Mouse (Mus musculus): Measurements from ENCODE around the gene Szt2.

Gene Szt2

DNA sequence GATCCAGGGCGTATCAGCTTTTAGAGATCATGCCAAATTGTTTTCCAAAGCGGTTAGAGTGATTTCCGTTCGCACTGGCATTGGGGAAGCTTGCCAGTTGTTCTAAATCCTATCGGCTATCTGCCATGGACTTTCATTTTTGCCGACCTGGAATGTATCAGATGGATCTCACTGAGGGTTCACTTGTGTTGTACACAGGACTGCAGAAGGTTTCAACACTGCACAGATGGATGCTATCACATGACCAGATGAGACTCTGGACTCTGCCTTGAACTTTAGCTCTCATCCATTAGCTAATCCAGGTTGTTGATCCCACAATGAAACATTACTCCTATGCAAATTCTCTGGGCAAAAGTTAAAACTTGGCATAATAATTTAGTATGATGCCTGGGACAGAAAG lies 52.3 kb downstream of the Szt2 start:
- no peak for DNase-seq

DNA sequence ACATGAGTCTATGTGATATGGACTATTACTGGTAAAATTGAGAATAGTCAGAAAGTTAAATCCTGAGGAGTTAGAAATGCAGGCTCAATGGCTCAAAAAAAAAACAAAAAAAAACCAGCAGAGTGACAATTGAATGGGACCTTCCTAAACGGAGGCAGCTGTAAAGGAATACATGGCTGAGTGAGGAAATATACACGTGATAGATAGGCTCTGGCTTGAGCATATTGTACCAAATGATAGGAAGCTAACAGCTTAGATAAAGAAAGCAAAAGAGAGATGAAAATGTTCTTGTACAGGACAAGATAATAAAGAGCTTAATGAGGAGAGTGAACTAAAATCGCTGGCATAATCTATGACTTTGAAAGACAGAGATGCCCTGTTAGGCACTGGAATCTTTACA lies 54.8 kb downstream of the Szt2 start:
- DNase-seq = no peak

DNA sequence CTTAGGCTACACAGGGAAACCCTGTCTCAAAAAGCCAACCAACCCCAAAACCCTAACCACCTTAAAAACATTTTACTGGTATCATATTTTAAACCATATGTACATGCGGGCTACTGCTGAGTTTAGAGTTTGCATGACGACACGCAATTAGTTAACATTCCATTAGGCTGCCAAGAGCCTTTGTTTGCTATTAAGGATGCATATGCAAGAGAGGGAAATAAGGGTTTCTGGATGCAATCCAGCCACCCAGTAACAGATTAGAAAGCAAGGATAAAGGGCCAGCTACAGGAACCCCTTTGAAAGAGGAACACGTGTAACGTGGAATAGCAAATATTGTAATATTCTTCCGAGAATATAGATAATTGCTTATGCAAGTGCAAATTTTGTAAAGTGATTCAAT lies 55.4 kb downstream of the Szt2 start:
- no peak for DNase-seq

DNA sequence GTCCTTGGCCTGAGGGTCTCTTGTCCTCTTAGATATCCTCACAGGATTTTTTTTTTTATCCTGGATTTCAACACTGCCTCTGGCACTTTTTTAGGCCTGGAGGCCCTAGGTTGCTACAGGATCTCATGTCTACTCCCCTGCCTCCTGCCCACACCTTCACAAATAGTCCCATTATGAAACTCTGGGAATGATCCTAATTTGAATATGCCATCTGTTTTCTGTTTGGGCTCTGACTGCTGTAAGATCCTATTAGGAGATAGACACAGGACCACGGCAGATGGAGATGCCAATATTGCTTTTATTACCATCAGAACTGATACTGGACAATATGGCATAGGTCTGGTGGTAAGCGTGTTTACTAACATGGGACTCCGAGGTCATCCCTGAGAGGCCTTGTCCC lies 57.2 kb downstream of the Szt2 start:
- no peak for DNase-seq

DNA sequence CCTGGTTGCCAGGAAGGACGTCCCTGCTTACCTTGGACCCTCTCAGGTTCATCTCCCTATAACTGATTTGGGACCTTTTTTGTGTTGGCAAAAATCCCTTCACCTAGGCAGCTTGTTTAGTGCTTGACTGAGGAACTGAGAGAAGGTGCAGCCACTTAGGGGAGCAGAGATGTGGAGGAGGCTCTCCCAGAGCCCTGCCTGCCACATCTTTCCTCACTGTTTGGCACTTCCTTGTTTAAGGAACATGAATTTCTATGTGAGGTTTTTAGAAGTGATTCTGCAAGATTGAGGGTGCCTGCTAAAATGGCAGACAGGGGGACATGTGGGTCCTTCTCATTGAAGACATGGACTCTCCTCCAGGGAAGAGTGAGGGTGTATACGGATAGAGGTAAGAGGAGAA lies 58.2 kb downstream of the Szt2 start:
- no peak for DNase-seq

DNA sequence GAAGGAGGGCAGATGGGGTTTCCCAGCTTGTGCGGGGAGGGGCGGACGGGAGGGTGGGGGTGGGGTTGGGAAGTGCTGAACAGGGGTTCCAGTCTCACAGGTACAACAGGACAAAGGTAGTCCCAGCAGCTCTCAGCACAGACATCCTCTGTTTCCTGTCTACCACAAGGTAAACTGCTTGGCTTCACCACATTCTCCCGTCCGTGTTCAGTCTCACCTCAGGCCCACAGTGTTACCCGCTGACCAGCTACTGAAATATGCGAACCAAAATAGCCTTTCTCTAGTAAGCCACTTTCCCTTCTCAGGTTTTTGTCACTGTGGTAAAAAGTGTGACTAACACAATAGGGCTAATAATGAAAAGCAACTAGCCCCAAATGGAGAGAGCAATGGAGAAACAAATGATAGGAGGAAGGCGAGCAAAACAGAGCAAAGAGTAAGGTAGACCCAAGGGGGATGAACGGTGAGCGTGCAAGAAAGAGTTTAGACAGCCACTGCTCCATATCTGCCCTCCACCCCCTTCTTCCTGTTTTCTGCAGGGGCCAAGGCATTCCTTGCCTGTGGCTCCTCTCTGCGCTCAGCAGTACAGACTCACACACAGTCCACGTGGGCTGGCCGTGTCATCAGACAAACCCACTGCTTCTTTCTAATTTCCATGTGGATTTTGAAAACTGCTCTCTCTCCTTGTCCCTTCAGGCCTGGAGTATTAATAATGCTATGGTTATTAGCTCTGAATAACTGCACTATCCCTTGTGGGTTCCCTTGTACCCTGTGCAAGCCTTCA lies 61.4 kb downstream of the Szt2 start:
- DNase-seq = no peak

DNA sequence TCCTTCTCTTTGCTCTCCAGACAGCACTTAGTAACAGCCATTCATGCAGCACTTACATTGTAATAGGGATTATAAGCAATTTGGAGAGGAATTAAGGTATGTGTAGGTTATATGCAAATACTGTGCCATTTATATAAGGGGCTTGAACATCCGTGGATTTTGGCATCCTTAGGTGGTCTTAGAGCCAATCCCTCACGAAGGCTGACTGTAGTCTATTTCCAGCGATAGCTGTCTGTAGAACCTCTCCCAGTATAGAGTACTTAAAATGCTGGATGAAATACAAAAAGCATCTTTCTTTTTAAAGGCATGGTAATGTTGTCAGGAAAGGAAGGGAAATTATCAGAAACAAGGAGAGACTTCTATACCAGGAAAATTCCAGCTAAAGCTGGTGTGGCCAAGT lies 67.6 kb downstream of the Szt2 start:
- DNase-seq = no peak

DNA sequence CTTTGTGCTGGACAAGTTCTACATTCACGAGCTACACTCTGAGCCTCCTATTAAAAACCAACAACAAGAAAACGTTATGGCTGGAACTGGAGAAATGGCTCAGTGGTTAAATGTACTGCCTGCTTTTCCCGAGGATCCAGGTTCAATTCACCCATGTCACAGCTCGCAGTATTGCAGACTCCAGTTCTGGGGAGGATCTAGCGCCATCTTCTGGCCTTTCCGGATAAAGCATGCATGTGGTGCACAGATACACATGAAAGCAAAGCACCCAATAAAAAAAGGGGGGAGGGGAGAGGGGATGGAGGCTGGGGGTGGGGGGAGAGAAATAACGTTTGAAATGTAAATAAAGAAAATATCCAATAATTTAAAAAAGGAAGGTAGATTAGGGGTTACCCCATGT lies 72.4 kb downstream of the Szt2 start:
- peak; percentile 25 to 27 for DNase-seq

DNA sequence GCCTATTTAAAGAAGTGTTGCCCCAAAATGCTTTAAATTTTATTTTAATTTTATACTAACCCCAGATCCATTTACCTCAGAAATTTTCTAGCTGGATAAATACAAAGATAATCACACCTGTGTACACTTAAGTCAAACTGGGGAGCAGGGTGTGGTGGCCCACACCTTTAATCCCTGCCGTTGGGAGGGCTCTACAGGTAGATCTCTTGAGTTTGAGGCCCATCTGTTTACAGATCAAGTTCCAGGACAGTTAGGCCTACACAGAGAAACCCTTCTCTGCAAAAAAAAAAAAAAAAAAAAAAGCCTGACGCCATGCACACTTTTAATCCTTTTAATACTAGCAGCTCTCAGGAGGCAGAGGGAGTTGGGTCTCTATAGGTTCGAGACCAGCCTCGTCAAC lies 73.1 kb downstream of the Szt2 start:
- DNase-seq = no peak

- no peak for DNase-seq
These were observed 77.3 kb downstream of the Szt2 start for GRCm38 (mm10) chr4:118331777-118332176.

GRCm38 (mm10) chr4:118326476-118326875 lies 82.6 kb downstream of the Szt2 start:
- DNase-seq = no peak

DNA sequence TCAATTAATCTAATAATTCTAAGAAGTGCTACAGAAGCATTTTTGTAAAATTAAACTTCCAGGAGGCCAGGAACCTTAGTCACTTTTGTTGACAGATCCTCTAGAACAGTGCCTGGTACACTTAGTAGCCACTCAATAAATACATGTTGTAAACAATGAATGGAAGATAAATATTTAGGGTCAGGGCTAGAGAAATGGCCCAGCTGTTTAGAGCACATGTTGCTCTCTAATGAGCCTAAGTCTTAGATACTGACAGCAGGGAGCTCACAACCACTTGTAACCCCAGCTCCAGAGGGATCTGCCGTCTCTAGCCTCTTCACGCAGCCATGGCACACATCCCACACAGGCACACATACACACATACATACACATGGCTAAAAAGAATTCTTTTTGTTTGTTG lies 88.4 kb downstream of the Szt2 start:
- DNase-seq = no peak

GRCm38 (mm10) chr4:118319706-118320344 lies 89.2 kb downstream of the Szt2 start:
- no peak for DNase-seq

DNA sequence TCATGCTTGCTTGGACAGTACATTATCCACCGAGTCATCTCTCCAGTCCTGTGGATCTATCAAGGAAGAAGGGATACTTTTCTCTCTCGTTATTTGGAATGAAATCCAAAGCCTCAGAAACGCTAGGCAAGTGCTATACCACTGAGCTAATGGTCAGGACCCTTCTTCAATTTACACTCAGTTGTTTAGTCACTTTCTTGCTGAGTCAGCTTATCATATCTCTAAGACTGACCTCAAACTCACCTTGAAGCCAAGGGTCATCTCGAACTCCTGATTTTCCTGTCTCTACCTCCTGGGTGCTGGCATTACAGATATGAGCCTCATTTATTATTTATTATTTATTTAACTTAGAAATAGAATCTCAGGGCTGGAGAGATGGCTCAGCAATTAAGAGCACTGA lies 92.4 kb downstream of the Szt2 start:
- no peak for DNase-seq

DNA sequence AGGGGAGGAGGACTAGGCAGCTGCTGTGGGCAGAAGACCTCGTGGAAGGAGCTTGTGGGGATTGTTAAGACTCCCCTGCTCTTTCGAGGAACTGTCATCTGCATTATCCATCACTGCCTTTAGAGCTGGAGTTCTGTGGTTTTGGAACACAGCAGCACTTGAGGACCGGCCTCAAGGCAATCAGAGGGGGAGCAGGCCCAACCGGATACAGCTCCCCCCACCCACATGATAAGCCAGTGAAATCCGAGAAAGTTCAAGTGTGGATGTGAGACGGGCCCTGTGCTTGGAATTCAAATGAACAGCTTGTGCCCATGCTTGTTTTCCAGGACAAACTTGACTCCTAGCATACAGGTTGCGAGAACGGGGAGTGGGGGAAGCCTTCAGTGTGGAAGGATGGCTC lies 93.8 kb downstream of the Szt2 start:
- DNase-seq = no peak

Measured in cerebellum, postnatal 36 days (tissue).